Mouse (Mus musculus) hindbrain, embryonic 15.5 days (tissue): Measurements from ENCODE around the gene Cd200r1. TPM values are rescaled to one million over a fixed set of nuclear protein-coding genes. Genes with fewer than 3 reads are reported as not detected.
"Not testable (repeated sequence)": the region's sequence is repeated elsewhere in the genome, so short reads cannot be mapped to it uniquely, and the experiment has no call there.

Experiments used
- ATAC-seq: fragments of 200-750 bp; cut with Nextera tagmentation; 2 replicates; pipeline ENCODE4 v1.8.0; 2017; ENCODE audit warnings: low read depth, moderate number of reproducible peaks, moderate TSS enrichment; ENCODE audit not compliant: low FRiP score
- H3K27ac ChIP-seq: fragments of 300-500 bp; sonication (generic); replicated peaks from 2 replicates; pipeline ENCODE4 v1.5.1; 2015; ENCODE audit warnings: mild to moderate bottlenecking, inconsistent platforms
- H3K27me3 ChIP-seq: fragments of 300-500 bp; sonication (generic); 2 replicates; pipeline ENCODE4 v1.6.1; 2015; ENCODE audit warnings: control low read depth, inconsistent platforms
- H3K36me3 ChIP-seq: fragments of 300-500 bp; sonication (generic); 2 replicates; pipeline ENCODE4 v1.6.1; 2015; ENCODE audit warnings: control low read depth, inconsistent platforms
- H3K4me1 ChIP-seq: fragments of 300-500 bp; sonication (generic); replicated peaks from 2 replicates; pipeline ENCODE4 v1.6.1; 2015; ENCODE audit warnings: control low read depth, inconsistent platforms
- H3K4me2 ChIP-seq: fragments of 300-500 bp; sonication (generic); 2 replicates; pipeline ENCODE4 v1.6.1; 2015; ENCODE audit warnings: moderate library complexity, mild to moderate bottlenecking, inconsistent platforms
- H3K4me3 ChIP-seq: fragments of 300-500 bp; sonication (generic); 2 replicates; pipeline ENCODE4 v1.5.1; 2015; ENCODE audit warnings: mild to moderate bottlenecking, inconsistent platforms
- H3K9ac ChIP-seq: fragments of 300-500 bp; sonication (generic); 2 replicates; pipeline ENCODE4 v1.6.1; 2015; ENCODE audit warnings: inconsistent platforms
- H3K9me3 ChIP-seq: fragments of 300-500 bp; sonication (generic); 2 replicates; pipeline ENCODE4 v1.6.1; 2016; ENCODE audit warnings: control low read depth, inconsistent platforms
- WGBS: fragments of 180-500 bp; shearing (Covaris S2); methylation state at CpG from one replicate; pipeline ENCODE4 v1.1.7; 2015; 5-methylcytosine and 5-hydroxymethylcytosine counted together
- polyA plus RNA-seq: library from polyadenylated mRNA; unstranded; fragments of >200 nt; fragmentation: Nextera tagmentation; extraction: Ambion mirVana; gene quantifications from 2 replicates; pipeline ENCODE4 v1.2.1, GENCODE M21; 2015

The Cd200r1 gene
- polyA plus RNA-seq, 1 experiment from 2014 or later, result 0.44 TPM

DNA sequence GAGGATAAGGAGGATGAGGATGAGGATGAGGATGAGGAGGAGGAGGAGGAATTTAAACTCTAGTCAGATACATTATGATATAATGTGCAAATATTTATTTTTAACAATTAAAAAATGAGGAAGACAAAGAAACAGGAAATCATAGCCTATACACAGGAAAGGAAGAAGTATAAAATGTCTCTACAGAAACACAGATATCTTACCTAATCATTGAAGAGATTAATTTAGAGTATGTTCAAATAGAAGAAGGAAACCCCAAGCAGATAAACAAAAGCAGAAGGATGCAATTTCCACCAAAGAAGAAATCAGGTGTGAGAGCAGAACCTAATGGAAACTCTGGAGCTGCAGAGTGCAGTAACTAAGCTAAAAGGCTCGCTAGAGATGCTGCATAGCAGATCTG lies 52.5 kb downstream of the Cd200r1 start:
- Histone ChIP-seq H3K27me3 (no peaks in the 10 kb centered on the region), H3K4me1 (no peaks in the 10 kb centered on the region), H3K4me3 (no peak overlapping the region), H3K9ac (no peak overlapping the region), H3K9me3 (no peaks in the 10 kb centered on the region), H3K4me2 (no peak overlapping the region), H3K27ac (no peak overlapping the region), H3K36me3 (no peaks in the 10 kb centered on the region)
- no peak for ATAC-seq
- 45% methylated on average over 1 of the region's 1 CpGs for WGBS

DNA sequence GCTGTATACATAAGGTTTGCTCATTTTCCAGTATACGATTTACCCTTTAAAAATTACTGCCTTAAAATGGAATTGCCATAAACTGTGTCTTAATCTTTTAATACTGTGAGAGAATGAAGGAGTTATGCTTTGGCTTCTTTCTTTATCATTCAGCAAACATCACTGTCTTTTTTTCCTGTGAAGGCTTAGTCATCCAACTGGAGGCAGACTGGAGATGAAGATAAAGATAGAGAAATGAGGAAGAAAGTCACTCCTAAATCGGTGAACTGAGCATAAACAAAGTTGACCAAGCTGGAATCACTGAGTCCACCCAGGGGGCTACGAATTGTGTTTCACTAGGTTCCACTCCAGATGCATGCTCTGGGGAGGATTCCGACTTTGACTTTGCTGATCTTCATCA lies 55.0 kb downstream of the Cd200r1 start:
- Histone ChIP-seq H3K9ac (no peak overlapping the region), H3K4me2 (no peak overlapping the region), H3K9me3 (no peaks in the 10 kb centered on the region), H3K27me3 (no peaks in the 10 kb centered on the region), H3K36me3 (no peaks in the 10 kb centered on the region), H3K27ac (no peak overlapping the region), H3K4me1 (no peaks in the 10 kb centered on the region), H3K4me3 (no peak overlapping the region)
- no peak for ATAC-seq
- 92% methylated on average over 4 of the region's 4 CpGs for WGBS

GRCm38 (mm10) chr16:44832286-44832685 lies 66.8 kb downstream of the Cd200r1 start:
- H3K9ac ChIP-seq, result no peak overlapping the region
- no peak overlapping the region for H3K4me3 ChIP-seq
- no peaks in the 10 kb centered on the region for H3K9me3 ChIP-seq
- H3K4me1 ChIP-seq, result no peaks in the 10 kb centered on the region
- WGBS, result 84% methylated on average over 3 of the region's 3 CpGs
- no peak overlapping the region for H3K4me2 ChIP-seq
- ATAC-seq, result no peak
- H3K27ac ChIP-seq, result no peak overlapping the region
- no peaks in the 10 kb centered on the region for H3K36me3 ChIP-seq
- no peaks in the 10 kb centered on the region for H3K27me3 ChIP-seq

DNA sequence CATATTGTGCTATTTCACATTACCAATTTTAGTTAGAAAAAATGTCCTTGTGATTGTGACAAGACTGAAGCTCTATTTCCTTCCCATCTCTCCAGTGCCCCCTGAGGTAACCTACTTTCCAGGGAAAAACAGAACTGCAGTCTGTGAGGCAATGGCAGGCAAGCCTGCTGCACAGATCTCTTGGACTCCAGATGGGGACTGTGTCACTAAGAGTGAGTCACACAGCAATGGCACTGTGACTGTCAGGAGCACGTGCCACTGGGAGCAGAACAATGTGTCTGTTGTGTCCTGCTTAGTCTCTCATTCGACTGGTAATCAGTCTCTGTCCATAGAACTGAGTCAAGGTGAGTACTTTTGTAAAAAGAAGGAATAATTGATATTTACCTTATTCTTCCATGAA lies 67.7 kb downstream of the Cd200r1 start:
- WGBS, result 51% methylated on average over 2 of the region's 2 CpGs
- H3K9me3 ChIP-seq, H3K9ac ChIP-seq, ATAC-seq, H3K27ac ChIP-seq, H3K4me1 ChIP-seq, H3K27me3 ChIP-seq, H3K4me3 ChIP-seq, H3K36me3 ChIP-seq, H3K4me2 ChIP-seq: not testable (repeated sequence)

Other genes starting within 250 kb of the Cd200r1 start
- gene Boc, start 206.8 kb upstream of the Cd200r1 start, polyA plus RNA-seq, result 15.8 and 19.4 TPM in 2 replicates
- 4.3 and 4.4 TPM in 2 replicates for gene Nepro, start 41.4 kb upstream of the Cd200r1 start, polyA plus RNA-seq
- 38.2 and 38.6 TPM in 2 replicates for gene Gtpbp8, start 19.4 kb upstream of the Cd200r1 start, polyA plus RNA-seq
- gene Cd200r4, start 46.0 kb downstream of the Cd200r1 start, polyA plus RNA-seq, result not detected in 2 replicates
- not detected in 2 replicates for gene Cd200r2, start 101.4 kb downstream of the Cd200r1 start, polyA plus RNA-seq
- gene Cd200r3, start 177.9 kb downstream of the Cd200r1 start, polyA plus RNA-seq, result 0.18 TPM in 1 of 2 replicates, not detected in the other